Mouse (Mus musculus) spleen, postnatal 36 days (tissue): ENCODE measurements at regions not wholly inside any gene's neighbourhood (a gene's known extent, or its start where the extent isn't known, plus 50 kb on each side); places are given as distances from the start of the nearest gene placed in this dataset.
"Not testable (repeated sequence)": the region's sequence is repeated elsewhere in the genome, so short reads cannot be mapped to it uniquely, and the experiment has no call there.

Experiments
- DNase-seq, 2 experiments: peaks; one replicate each; pipeline ENCODE4 v3.0.0; 2022; ENCODE audit warnings: low spot score in 2 of 2, mixed read lengths in 1 of 2

GRCm38 (mm10) chr6:31132396-31133190 lies 173.7 kb upstream of the Klf14 start:
- DNase-seq: no peak

GRCm38 (mm10) chr6:31133896-31134735 lies 175.2 kb upstream of the Klf14 start:
- DNase-seq: no peak

- DNase-seq: no peak
These were observed 175.8 kb upstream of the Klf14 start for GRCm38 (mm10) chr6:31134736-31135077.

- DNase-seq: no peak
These were observed 176.7 kb upstream of the Klf14 start for GRCm38 (mm10) chr6:31135580-31135979.

- no peak for DNase-seq
These were observed 178.0 kb upstream of the Klf14 start for GRCm38 (mm10) chr6:31136895-31137294.

GRCm38 (mm10) chr6:31137351-31137750 lies 178.5 kb upstream of the Klf14 start:
- DNase-seq: no peak

- DNase-seq: no peak
These were observed 181.1 kb upstream of the Klf14 start for GRCm38 (mm10) chr6:31140000-31140399.

- DNase-seq: no peak
These were observed 181.7 kb upstream of the Klf14 start for GRCm38 (mm10) chr6:31140593-31140992.

- DNase-seq: no peak
These were observed 182.6 kb upstream of the Klf14 start for GRCm38 (mm10) chr6:31141486-31141885.

GRCm38 (mm10) chr6:31142479-31143007 lies 183.7 kb upstream of the Klf14 start:
- DNase-seq: not testable (repeated sequence)

GRCm38 (mm10) chr6:31145687-31146086 lies 186.8 kb upstream of the Klf14 start:
- no peak for DNase-seq

GRCm38 (mm10) chr6:31146779-31147178 lies 187.9 kb upstream of the Klf14 start:
- no peak for DNase-seq

- no peak for DNase-seq
These were observed 188.8 kb upstream of the Klf14 start for GRCm38 (mm10) chr6:31147682-31148081.

- no peak for DNase-seq
These were observed 189.5 kb upstream of the Klf14 start for GRCm38 (mm10) chr6:31148311-31148856.

GRCm38 (mm10) chr6:31149164-31149563 lies 190.3 kb upstream of the Klf14 start:
- DNase-seq: no peak

- DNase-seq: no peak
These were observed 191.5 kb upstream of the Klf14 start for GRCm38 (mm10) chr6:31150416-31150815.

- peak in 1 of 2 experiments; percentile 32 for DNase-seq
These were observed 197.0 kb upstream of the Klf14 start for GRCm38 (mm10) chr6:31155857-31156256.

GRCm38 (mm10) chr6:31156999-31157398 lies 198.1 kb upstream of the Klf14 start:
- DNase-seq: peak in 1 of 2 experiments; percentile 16

GRCm38 (mm10) chr6:31157429-31157828 lies 198.6 kb upstream of the Klf14 start:
- DNase-seq: no peak

- no peak for DNase-seq
These were observed 199.8 kb upstream of the Klf14 start for GRCm38 (mm10) chr6:31158648-31159047.

GRCm38 (mm10) chr6:31159240-31159639 lies 200.4 kb upstream of the Klf14 start:
- no peak for DNase-seq

- no peak for DNase-seq
These were observed 201.2 kb upstream of the Klf14 start for GRCm38 (mm10) chr6:31159935-31160670.
